In genomic region chr7:142082607-142083006, GRCm38 (mm10) we compare ENCODE assay signal across 13 mouse cellular contexts. TPM values are rescaled to one million over a fixed set of nuclear protein-coding genes. Genes with fewer than 3 reads are reported as not detected.
DNase-seq lines count a peak whose midpoint lies in the region; ATAC-seq lines count a peak whose summit lies in the region.
"Had no signal": no experiment of that assay in that cellular context is flagged by ENCODE, and none has a peak within 500 bp of the region (broad histone marks: within the 10 kb centered on the region; RNA-seq: fewer than 3 reads in every experiment).

No protein-coding gene starts in this region.

- no peak overlapping the region for H3K27ac ChIP-seq in heart, embryonic 11.5 days (ENCODE audit: low read depth, low read length)
- no peak overlapping the region for H3K27ac ChIP-seq in neural tube, embryonic 12.5 days
- 0 out of 2 replicates have a peak overlapping the region, but pooled peaks have one; percentile 32 for H3K27ac ChIP-seq in limb, embryonic 10.5 days

- peaks cover 44% of the 10 kb centered on the region for H3K27me3 ChIP-seq in heart, embryonic 11.5 days (ENCODE audit: control insufficient read depth, insufficient read depth, low read length)
- H3K27me3 ChIP-seq in neural tube, embryonic 12.5 days (replicated peaks), result peaks cover 46% of the 10 kb centered on the region
- peaks cover 91% of the 10 kb centered on the region for H3K27me3 ChIP-seq in limb, embryonic 10.5 days (ENCODE audit: low read depth, poor library complexity, severe bottlenecking)

- H3K9me3 ChIP-seq in heart, embryonic 11.5 days (replicated peaks; ENCODE audit: control insufficient read depth, low read length), result no peaks in the 10 kb centered on the region
- no peaks in the 10 kb centered on the region for H3K9me3 ChIP-seq in neural tube, embryonic 12.5 days
- no peaks in the 10 kb centered on the region for H3K9me3 ChIP-seq in limb, embryonic 10.5 days (replicated peaks)

- intact Hi-C loops in heart, postnatal 25 days (cut with DNase I), result no loop called here

- H3K4me3 ChIP-seq in heart, embryonic 11.5 days (ENCODE audit: low read depth, low read length), result peak overlapping the region; percentile 25; the same call in 1 of the 2 replicates
- no peak overlapping the region for H3K4me3 ChIP-seq in neural tube, embryonic 12.5 days
- H3K4me3 ChIP-seq in limb, embryonic 10.5 days, result peak overlapping the region; percentile 58

- H3K9ac ChIP-seq in heart, embryonic 11.5 days (ENCODE audit: low read depth, low read length), result no peak overlapping the region
- 0 out of 2 replicates have a peak overlapping the region, but pooled peaks have one; percentile 8 for H3K9ac ChIP-seq in neural tube, embryonic 12.5 days

- peaks cover 2% of the 10 kb centered on the region; the same call in 1 of the 2 replicates for H3K36me3 ChIP-seq in heart, embryonic 11.5 days (ENCODE audit: control insufficient read depth, insufficient read depth, low read length)
- H3K36me3 ChIP-seq in neural tube, embryonic 12.5 days, result peaks cover 70% of the 10 kb centered on the region
- no peaks in the 10 kb centered on the region for H3K36me3 ChIP-seq in limb, embryonic 10.5 days

- peaks cover 20% of the 10 kb centered on the region for H3K4me1 ChIP-seq in heart, embryonic 11.5 days (ENCODE audit: control insufficient read depth, insufficient read depth, low read length)
- H3K4me1 ChIP-seq in neural tube, embryonic 12.5 days, result peaks cover 12% of the 10 kb centered on the region
- peaks cover 24% of the 10 kb centered on the region for H3K4me1 ChIP-seq in limb, embryonic 10.5 days

- ATAC-seq in heart, embryonic 11.5 days (replicated peaks; ENCODE audit: insufficient number of reproducible peaks, low FRiP score, low TSS enrichment), result no peak
- no peak for ATAC-seq in neural tube, embryonic 12.5 days (ENCODE audit: low FRiP score, low read depth)

- WGBS in heart, embryonic 11.5 days (ENCODE audit: insufficient replicate concordance), result 27% methylated on average over 13 of the region's 16 CpGs
- 24% methylated on average over 16 of the region's 16 CpGs for WGBS in neural tube, embryonic 12.5 days
- WGBS in limb, embryonic 10.5 days, result 14% methylated on average over 16 of the region's 16 CpGs

- no peak for DNase-seq in heart, postnatal 25 days (ENCODE audit: low spot score)
- no peak for DNase-seq in neural tube, embryonic 10.5 days (ENCODE audit: extremely low spot score, low spot score)
- DNase-seq in limb, embryonic 10.5 days (ENCODE audit: low spot score), result peak; percentile 45
- DNase-seq in right cerebral cortex, postnatal 25 days, result no peak
- no peak for DNase-seq in cerebellum, adult 9-11 months
- no peak for DNase-seq in layer of hippocampus, postnatal 25 days (ENCODE audit: extremely low spot score in 1 of 2, low spot score in 1 of 2)
- DNase-seq: layer of hippocampus, adult 9-11 months; right cerebral cortex, adult 18-20 months had no signal

- H3K4me2 ChIP-seq in heart, embryonic 11.5 days, result peak overlapping the region; percentile 55
- H3K4me2 ChIP-seq in neural tube, embryonic 12.5 days (replicated peaks), result peak overlapping the region; percentile 45

RNA-seq across cellular contexts. Expression of gene Dusp8, which starts 13.0 kb away (rescaled TPM):
- 9.6 and 10.1 TPM in 2 replicates for polyA plus RNA-seq in heart, embryonic 11.5 days (2014; fragmentation: Nextera tagmentation; extraction: Ambion mirVana)
- total RNA-seq in heart, postnatal 25 days (2021), result 10 to 100 TPM; 39.7 to 53.5 TPM
- 61.6 and 63.6 TPM in 2 replicates for polyA plus RNA-seq in neural tube, embryonic 12.5 days (2016; fragmentation: Nextera tagmentation; extraction: Ambion mirVana)
- polyA plus RNA-seq in limb, embryonic 10.5 days (2016; fragmentation: Nextera tagmentation; extraction: Ambion mirVana), result 0.26 and 0.34 TPM in 2 replicates
- total RNA-seq in layer of hippocampus, postnatal 25 days (2021), result 100 to 1,000 TPM; 127 to 139 TPM

RNA-seq across cellular contexts. Expression of gene Mob2, which starts 21.7 kb away (rescaled TPM):
- polyA plus RNA-seq in heart, embryonic 11.5 days (2014; fragmentation: Nextera tagmentation; extraction: Ambion mirVana), result 48.3 and 50.3 TPM in 2 replicates
- 10 to 100 TPM; 40.2 to 40.7 TPM for total RNA-seq in heart, postnatal 25 days (2021)
- 51.3 and 52.2 TPM in 2 replicates for polyA plus RNA-seq in neural tube, embryonic 12.5 days (2016; fragmentation: Nextera tagmentation; extraction: Ambion mirVana)
- 67.8 and 74.4 TPM in 2 replicates for polyA plus RNA-seq in limb, embryonic 10.5 days (2016; fragmentation: Nextera tagmentation; extraction: Ambion mirVana)
- 10 to 100 TPM; 27.0 to 29.1 TPM for total RNA-seq in layer of hippocampus, postnatal 25 days (2021)

RNA-seq across cellular contexts. Expression of gene Gm45618, which starts 37.9 kb away (rescaled TPM):
- polyA plus RNA-seq in heart, embryonic 11.5 days (2014; fragmentation: Nextera tagmentation; extraction: Ambion mirVana), result not detected in 2 replicates
- not detected for total RNA-seq in heart, postnatal 25 days (2021)
- polyA plus RNA-seq in neural tube, embryonic 12.5 days (2016; fragmentation: Nextera tagmentation; extraction: Ambion mirVana), result not detected in 2 replicates
- not detected in 2 replicates for polyA plus RNA-seq in limb, embryonic 10.5 days (2016; fragmentation: Nextera tagmentation; extraction: Ambion mirVana)
- total RNA-seq in layer of hippocampus, postnatal 25 days (2021), result not detected
- total RNA-seq: adrenal gland, postnatal 4 days had no signal
- polyA plus RNA-seq: gonadal fat pad, adult 2 months; liver, embryonic 16.5 days had no signal

RNA-seq across cellular contexts. Expression of gene Gm39115, which starts 53.2 kb away (rescaled TPM):
- not detected in 2 replicates for polyA plus RNA-seq in heart, embryonic 11.5 days (2014; fragmentation: Nextera tagmentation; extraction: Ambion mirVana)
- not detected for total RNA-seq in heart, postnatal 25 days (2021)
- not detected in 2 replicates for polyA plus RNA-seq in neural tube, embryonic 12.5 days (2016; fragmentation: Nextera tagmentation; extraction: Ambion mirVana)
- polyA plus RNA-seq in limb, embryonic 10.5 days (2016; fragmentation: Nextera tagmentation; extraction: Ambion mirVana), result not detected in 2 replicates
- total RNA-seq in layer of hippocampus, postnatal 25 days (2021), result not detected
- total RNA-seq: adrenal gland, postnatal 4 days had no signal
- polyA plus RNA-seq: gonadal fat pad, adult 2 months; liver, embryonic 16.5 days had no signal
